Mouse (Mus musculus) MN1 (cell line): ENCODE results near the gene Nin.
A peak's percentile ranks its signal among the peaks of the same experiment; 100 is the strongest.
"Not testable (repeated sequence)": the region's sequence is repeated elsewhere in the genome, so short reads cannot be mapped to it uniquely, and the experiment has no call there.

ENCODE experiments used
- DNase-seq: peaks from one replicate; pipeline ENCODE4 v3.0.0-alpha.2; 2016; ENCODE audit warnings: low spot score

Gene Nin

DNA sequence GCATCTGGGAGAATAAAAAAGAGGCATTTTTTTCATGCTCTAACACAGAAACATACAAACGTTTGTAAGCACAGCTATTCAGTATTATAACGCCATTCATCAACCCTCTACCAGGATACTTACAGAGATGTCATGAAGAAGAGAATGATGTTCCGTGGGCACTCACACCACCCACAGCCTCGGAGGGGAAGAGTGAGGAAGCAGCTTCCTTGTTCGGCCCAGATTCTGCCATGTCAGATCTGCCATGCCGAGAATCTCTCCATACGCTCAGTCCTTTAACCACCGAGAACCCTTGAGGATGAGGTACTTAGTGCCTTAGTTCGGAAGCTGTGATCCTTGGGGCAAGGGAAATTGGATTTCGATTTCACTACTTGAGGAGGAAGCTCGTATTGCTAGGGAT lies at the start of gene Nin:
Nin (minus strand) TSS at position 367 of the 400 bp plus-strand sequence.
- DNase-seq = no peak

DNA sequence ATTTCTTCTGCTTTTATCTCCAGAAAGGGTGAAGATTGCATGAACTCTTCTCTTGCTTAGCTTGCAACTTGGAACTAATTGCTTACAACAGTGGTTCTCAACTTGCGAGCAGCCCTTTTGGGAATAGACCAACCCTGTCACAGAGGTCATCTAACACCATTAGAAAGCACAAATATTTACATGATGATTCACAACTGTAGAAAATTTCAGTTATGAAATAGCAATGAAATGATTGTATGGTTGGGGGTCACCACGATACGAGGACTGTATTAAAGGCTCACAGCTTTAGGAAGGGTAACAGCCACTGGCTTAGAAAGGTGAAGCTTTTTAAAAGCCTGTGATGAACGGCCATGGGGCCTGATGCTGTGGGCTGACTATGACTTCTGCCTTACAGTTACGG lies 47.5 kb upstream of the Nin start:
- no peak for DNase-seq

DNA sequence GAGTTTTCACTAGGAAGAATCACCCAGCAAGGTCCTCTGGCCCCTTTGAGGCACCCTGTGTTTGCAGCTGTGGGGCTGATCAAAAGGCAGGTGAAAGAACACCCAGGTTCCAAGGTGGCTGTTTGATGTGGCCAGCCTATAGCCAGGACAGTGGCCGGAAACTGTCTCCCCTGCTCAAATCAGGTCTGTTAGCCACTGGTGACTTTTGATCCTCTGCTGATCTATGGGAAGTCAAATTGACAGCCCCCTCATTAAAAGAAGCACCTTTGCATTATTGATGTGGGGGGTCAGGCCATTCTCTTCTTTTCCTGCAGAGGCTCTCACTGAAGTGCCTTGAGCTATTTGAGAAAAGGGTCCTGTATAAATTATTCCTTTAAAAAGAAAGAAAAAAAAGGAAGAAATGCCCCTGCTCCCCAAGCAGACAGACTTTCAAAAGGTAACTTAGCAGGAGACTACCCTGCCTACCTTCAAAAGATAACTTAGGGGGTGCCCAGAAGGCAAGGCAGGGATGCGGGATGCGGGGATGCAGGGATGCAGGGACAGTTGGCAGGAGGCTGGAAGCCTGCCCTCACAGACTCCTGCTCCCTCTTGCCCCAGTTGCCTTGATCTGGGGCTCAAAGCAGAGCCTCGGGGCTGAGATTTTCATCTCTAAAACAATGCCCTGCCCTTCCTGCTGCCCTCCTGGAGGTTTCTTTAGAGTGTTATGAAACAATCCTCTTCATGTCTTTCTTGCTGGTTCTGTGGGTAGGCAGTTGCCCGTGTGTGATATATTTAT lies 44.0 kb upstream of the Nin start:
- DNase-seq = no peak

DNA sequence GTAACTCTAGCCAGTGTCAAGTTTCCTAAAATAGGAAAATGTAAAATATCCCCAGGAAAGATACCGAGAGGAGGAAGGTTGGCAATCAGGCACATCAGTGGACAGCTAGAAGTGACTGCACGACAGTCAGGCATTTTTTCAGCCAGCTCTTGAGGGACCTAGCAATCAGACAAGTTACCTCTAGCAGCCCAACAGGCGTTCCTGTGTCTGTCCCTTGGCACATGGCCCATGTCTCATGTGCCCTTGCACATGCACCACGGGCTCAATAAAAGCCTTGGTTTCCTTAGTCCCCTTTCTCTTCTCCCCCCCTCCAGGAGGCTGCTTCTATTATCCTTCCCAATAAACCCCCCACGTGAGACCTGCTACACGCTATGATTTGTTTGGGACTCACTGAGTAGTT lies 42.7 kb upstream of the Nin start:
- no peak for DNase-seq

DNA sequence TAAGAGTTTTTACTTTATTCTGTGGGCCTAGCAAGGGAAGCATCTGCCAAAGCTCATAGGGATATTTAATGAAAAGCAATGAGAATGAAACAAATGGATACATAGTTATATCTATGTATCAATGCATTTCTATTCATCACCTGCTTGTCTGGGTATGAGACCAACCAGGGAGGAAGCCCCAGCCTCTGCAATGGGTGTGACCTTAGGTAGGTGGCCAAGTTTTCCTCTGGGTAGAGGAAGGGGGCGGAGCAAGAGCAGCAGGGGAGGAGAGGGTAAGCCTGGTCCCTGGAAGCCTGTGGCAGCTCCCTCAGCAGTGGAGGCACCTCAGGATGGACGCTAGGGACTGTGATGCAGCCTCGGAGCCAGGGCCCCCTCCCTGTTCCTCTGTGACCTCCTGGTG lies 40.3 kb upstream of the Nin start, which contains the start of gene Abhd12b:
Abhd12b (plus strand) TSS at position 301 of the 400 bp plus-strand sequence.
- DNase-seq = no peak

DNA sequence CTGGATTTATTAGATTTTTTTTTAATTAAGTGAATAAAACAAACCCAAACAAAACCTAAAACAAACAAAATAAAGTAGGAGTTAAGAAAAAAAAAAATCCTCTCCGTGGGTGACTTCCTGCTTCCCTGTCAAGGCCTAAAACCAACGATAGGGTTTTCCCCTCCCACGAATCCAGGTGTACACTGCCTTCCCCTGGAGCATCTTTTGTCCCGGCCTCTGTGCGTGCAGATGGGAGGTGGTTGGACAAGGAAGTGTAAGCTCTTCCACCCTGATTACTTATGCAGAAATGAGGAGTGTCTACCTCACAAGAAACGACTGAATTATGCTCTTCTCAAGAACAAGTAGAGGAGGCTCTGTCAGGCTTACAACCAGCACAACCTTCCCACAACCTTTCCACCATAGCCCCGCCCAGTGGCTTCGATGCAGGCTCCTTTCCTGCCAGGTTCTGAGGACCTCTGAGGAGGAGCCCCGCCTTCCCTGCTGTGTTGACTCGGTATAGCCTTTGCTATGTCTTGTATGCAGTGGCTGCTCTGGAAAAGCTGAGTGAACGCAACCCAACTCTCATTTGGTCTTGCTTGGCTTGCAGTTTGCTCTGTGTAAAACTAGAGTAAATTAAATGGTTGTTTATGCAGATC lies 35.2 kb upstream of the Nin start:
- peak; percentile 38 for DNase-seq

DNA sequence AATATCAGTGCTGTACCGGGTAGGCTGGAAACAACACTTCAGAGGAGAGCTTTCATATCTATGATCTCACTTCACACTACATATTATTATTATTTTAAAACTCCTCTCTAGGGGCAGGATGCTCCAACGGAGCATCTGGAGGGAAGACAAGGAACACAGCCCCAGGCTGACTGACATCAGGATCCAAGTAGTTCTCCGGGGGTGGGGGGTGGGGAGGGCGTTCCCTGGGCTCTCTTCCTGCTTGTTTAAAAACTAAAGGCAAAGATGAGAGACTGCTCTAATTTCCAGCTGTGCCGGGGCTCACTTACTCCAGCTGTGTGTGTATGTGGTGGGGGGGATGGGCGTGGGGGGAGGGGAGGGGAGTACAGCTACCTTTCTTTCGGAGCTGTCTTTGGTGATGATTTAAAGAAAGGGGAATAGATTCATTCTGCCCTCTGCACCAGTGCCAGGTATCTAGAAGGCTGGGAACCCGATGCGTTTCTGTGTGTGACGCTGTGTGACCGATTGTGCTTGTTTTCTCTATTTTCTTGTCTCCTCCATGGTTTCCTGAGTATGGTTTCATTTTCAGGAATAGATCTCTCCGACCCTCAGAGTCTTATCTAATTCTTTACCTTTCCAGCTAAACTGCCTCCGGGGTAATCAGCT lies 34.6 kb upstream of the Nin start:
- peak; percentile 9 for DNase-seq

DNA sequence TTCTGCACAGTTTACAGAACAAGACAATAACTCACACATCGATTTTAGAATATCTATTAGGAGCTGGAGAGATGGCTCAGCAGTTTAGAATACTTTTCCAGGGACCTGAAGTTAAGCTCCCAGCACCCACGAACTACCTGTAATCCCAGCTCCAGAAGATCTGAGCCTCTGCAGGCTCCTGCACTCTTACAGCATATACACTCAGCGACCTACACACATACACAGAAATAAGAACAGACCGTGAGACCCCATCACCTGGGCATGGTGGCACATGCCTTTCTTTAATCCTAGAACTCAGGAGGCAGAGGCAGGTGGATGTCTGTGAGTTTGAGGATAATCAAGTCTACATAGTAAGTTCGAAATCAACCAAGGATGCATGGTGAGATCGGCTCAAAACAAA lies 32.1 kb upstream of the Nin start:
- DNase-seq = no peak

DNA sequence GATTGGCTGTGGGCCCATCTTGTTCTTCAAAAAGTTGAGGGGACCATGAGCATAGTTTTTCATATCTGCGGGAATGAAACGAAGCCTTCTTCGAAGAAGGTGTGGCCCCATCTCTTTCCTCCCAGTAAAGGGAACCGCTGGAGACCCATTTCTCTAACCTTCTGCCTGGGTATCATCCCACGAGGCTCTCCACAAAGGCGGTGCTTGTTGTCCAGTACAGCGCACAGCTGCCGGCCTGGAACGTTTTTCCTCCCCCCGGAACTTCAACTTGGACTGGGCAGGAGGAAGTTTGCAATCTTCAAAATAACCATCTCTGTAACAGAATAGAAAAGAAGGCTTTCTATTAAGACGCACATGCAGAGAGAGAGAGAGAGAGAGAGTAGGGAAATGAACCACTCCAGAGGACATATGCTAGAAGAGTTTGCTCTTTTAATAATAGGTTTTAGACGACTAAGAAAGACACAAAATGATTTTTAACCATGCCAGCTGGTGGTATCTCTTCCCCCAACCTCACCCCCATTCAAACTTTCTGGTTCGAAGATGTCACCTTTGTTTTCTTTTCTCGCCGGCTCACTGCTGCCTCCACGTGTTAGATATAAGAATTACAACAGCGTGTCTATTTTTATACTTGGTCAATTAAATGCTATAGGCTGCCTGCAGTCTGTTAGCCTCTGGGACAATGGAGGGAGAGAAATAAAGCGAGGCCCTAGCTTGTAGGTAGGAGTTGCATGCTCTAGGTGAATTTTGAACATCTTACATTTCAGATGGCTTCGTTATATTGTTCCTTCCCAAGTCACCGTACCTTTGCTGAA lies 31.3 kb upstream of the Nin start:
- DNase-seq = peak; percentile 69

DNA sequence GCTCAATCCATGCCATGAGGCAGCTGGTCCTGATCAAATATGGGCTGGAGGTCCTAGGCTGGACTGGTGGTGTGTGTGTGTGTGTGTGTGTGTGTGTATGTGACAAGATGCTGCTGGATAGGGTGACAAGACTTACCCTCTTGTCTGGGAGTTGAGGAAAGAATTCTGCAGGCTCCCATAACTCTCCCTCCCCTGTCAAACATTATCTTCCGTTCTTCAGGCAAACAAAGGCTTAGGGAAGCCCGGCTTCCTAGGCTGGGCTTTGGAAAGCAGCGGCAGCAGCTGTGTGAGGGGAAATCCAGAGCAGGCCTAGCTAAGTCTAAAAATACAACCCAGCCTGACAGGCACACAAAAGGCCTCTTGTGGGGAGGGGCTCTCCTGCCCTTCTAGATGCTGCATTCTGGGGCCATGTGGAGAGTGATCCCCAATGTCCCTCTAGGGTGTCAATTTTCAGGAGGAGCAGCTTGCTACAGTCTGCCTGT lies 30.6 kb upstream of the Nin start:
- DNase-seq = not testable (repeated sequence)

DNA sequence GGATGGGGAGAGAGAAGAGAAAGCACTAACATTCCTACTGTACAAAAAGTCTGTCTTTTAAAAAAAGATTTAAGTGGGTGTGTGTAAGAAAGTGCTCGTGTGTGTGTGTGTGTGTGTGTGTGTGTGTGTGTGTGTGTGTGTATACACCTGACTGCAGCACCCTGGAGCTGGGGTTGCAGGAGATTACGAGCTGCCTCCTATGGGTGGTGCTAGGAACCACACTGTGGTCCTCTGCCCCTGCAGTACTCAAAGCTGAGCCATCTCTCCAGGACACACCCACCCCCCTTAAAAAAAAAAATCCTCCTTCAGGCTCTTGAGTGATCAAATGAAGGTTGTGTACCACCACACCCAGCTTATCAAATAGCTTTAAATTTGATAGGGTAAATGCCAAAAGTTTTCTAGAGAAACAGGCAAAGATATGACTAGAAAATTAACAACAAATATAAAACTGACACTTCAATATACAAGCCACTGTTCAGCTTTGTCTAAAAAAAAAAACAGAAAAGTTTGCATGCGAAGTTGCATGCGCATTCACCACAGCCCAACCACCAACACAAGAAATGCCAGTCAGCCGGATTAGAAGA lies 27.6 kb upstream of the Nin start:
- DNase-seq = no peak

DNA sequence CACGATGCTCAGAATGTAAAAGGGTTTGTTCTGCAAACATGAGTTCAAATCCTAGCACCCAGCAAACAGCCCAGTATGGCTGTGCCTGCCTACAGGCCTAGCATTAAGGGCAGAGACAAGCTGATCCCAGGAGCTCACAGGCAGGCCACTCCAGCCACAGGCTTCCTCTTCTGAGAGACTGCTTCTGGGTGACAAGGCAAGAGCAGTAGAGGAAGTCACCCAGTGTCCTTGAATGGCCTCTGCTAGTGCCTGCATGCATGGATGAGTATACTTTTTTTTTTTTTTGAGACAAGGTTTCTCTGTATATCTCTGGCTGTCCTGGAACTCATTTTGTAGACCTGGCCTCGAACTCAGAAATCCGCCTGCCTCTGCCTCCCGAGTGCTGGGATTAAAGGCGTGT lies 27.0 kb upstream of the Nin start:
- no peak for DNase-seq

DNA sequence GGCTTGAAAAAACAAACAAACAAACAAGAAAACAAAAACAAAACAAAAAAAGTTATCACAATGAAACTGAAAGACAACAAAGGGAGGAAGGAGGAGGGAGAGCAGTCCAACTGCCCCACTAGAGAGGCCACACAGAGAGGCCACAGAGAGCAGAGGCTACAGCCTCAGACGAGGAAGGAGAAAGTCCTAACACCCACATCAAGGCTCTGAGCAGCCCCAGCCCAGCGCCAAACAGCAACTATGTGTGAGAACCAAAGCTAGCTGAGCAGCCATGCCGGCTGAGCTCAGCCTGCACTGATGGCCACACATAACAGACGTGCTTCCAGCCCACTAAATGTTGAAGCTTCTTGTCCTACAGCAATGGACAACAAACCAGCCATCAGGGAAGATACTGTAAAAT lies 26.4 kb upstream of the Nin start:
- no peak for DNase-seq

DNA sequence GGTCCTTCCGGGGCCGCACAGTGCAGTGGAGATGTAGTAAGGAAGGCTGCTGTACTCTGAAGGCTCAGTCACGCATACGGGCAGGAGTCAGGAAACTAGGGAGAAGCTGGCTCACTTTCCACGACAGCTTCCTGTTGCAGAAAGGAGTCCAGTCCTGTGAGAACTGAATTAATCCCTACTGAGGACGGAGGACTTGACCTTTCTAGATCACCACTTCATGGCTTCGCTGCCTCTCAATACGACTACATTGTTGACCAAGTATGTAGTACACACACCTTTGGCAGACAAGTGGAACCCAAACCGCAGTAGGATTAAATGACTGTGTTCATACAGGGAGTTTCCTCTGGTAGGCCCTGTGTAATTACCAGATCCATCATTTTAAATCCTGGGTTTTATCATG lies 24.1 kb upstream of the Nin start:
- DNase-seq = no peak

DNA sequence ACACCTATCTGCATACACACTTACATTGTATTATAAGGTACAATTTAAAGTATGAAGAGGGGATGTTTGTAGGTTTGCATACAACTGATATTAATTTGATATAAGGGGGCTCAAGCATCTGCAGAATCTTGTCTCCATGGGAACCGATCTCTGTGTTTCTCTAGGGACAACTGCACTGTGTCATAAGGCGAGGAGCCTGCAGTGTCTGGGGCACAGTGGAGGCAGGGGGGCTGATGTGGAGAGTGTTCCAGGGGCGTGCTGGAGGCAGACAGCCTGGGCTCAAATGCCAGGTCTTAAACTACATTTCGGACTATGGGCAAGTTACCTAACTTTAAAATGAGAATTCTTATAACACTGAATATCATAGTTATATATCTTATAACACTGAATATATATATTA lies 23.6 kb upstream of the Nin start:
- no peak for DNase-seq

DNA sequence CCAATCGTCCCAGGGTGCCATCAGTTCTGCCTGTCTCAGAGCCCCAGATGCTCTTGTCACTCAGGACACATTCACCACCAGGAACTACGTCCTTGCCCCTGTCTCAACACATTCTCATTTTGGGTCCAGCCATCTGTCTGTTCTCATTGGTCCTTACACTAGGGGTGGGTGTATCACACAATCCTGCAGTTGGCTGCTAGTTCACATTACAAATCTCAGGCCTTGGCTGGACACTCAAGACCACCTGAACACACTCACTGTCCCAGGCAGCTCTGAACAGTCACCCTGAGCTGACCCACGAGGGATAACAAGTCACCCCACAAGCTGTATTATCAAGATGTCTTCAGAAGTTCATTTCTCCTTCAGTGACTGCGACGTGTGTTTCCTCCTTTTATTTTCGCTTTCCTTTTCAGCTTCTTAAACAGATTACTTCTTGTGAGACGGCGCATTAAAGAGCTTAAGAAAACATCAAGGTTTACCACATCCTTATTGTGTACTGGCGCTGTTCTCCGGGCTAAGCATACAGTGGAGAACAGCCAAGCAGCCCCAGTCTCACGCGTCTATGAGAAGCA lies 22.8 kb upstream of the Nin start:
- DNase-seq = no peak

DNA sequence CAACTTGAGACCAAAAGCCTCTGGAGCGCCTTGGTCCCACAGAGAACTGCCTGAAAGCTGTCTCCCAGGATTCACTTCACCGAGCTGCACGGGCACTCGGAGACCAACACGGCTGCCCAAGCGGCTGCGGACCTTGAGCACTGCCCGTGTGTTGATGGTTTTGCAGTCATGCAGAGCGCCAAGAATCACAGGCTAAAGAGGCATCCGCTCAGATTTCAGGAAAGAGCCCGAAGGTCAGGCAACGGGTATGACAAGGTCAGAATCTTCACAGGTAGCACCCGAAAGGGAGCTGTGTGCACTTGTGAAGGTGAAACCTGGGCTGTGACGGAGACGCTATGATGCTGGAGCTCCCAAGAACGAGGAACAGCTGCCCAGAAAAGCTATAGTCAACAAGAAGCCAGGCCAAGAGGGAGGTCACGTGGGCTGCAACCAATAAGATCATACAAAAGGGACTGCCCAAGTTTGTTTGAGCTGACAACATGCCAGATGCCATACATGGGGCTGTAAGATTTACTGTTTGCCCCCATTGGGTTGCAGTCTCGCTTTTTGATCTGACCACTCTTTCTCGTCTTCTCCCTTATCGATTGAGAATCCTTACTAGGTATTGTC lies 21.2 kb upstream of the Nin start:
- no peak for DNase-seq

DNA sequence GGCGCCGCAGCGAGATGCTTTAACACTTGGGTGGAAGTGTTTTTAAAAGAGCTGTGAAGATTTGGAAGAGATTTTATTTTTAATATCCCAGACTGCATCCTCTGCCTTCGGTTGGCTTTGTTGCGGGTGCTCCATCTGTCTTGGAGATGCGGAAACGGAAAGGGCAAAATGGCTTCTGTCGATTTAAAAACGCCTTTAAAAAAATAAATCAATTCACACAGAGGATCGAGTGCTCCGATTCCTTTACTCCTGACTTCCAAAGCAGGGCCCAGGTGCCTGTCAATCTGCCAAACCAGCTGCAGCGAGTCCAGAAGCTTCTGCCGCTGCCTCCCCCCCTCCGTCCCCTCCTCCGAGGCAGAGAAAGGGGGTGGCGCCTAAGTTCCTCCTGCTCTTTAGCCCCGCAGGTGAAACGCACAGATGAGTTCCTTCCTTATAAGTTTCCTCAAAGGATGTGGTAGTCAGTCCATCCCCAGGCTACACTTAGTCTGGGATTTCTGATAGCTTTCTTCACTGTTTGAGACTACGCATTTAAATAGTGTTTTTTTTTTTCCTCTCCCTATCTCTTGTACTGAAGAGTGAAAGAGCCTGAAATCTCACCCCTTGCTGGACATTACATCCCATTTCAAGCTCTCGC lies 17.6 kb upstream of the Nin start:
- DNase-seq = no peak

DNA sequence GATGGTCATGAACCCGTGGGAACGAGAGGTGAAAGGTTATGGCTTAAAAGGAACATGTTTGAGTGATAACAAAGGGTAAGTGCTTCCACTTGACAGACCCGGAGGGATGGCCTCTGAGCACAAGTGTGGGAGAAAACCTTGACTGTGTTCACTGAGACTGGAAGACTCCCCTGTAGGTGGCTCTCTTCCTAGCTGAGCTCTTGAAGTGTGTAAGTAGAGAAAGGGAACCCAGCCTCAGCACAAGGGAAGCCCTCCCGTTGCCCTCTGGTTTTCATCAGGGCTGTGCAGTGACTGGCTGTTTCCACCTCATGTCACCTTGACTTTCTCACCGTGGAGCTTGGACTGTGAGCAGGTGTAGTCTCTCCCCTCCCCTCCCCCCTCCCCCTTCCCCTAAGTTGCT lies 15.6 kb upstream of the Nin start:
- DNase-seq = no peak

DNA sequence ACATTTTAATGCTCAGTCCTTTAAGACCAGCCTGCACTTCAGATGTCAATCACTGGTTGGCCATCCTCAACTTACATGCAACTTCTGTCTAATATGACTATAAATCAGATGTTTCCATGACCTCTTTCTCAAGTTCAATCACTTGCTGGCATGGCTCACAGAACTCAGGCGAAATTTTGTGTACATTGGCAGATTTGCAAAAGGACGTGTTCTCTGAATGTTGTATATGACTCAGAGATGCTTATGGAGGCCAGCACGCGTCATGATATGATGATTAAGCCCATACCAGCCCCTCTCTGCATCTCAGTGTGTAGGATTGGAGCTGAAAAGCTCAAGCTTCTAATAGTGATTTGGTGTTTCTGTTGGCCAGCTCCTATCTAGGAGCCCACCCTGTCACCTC lies 13.1 kb upstream of the Nin start:
- no peak for DNase-seq

DNA sequence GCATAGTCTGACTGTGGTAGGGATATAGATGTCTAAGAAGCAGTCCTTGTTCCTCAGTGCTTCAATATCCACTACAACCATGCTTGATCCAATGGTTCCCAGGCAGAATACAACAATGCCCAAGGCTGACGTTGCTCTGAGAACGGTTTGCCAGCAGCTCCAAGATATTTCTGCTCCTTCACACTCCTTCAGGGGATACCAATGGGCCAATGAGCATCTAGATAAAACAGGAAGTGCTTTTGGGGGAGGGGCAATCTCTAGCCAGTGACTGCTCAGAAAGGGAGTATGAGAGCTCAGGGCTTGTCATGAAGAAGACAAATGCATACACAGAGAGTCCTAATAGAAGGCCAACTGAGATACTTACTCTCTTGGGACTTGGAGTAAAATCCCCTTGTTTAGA lies 6.0 kb upstream of the Nin start:
- DNase-seq = no peak
